Mouse (Mus musculus) left cerebral cortex, adult 18-20 months (tissue): ENCODE data around the gene Zfp280d. TPM values are rescaled to one million over a fixed set of nuclear protein-coding genes. Genes with fewer than 3 reads are reported as not detected.

Experiments used
- total RNA-seq, 2 experiments: library from RNA; stranded (reverse); gene quantifications; 2 replicates each; pipeline ENCODE4 v1.2.3; 2021

Zfp280d gene
- total RNA-seq, 2 experiments from 2014 or later = 50.0 to 52.3 TPM

Other genes with a start within 250 kb of the Zfp280d start
- 10 to 100 TPM; 36.8 to 43.7 TPM for gene Tcf12, start 163.0 kb upstream of the Zfp280d start, total RNA-seq
- gene Mns1, start 163.2 kb downstream of the Zfp280d start, total RNA-seq = 1 to 10 TPM in 1 of 2 experiments, under 1 TPM in 1; 0.93 to 1.2 TPM
- gene Tex9, start 217.4 kb downstream of the Zfp280d start, total RNA-seq = 10 to 100 TPM; 10.2 to 14.3 TPM